Mouse (Mus musculus): ENCODE data around the gene Gsx2. TPM values are rescaled to one million over a fixed set of nuclear protein-coding genes. Genes with fewer than 3 reads are reported as not detected.
A peak's percentile ranks its signal among the peaks of the same experiment; 100 is the strongest.

The Gsx2 gene
- polyA plus RNA-seq, 1 experiment from 2014 or later: not detected

GRCm38 (mm10) chr5:75067125-75067756, 8.2 kb upstream of the Gsx2 start:
- Histone ChIP-seq H3K9ac (ENCODE audit: low read length) (no peak overlapping the region), H3K27me3 (ENCODE audit: control insufficient read depth, insufficient read depth, low read length) (peaks cover 10% of the 10 kb centered on the region; the same call in 1 of the 2 replicates), H3K36me3 (ENCODE audit: control insufficient read depth, insufficient read depth, low read length) (no peaks in the 10 kb centered on the region), H3K9me3 (ENCODE audit: control insufficient read depth, low read length) (no peaks in the 10 kb centered on the region), H3K4me1 (replicated peaks; ENCODE audit: control insufficient read depth, insufficient read depth) (no peaks in the 10 kb centered on the region), H3K4me2 (replicated peaks; ENCODE audit: low read depth) (peak overlapping the region; percentile 70), H3K27ac (replicated peaks) (no peak overlapping the region), H3K4me3 (ENCODE audit: low read depth, low read length) (peak overlapping the region; percentile 44)
- no peak for TF ChIP-seq EP300 (optimal IDR thresholded peaks at IDR 0.05)
- no peak for TF ChIP-seq CTCF (IDR thresholded peaks at IDR 0.05; ENCODE audit: low read depth)
- ATAC-seq (ENCODE audit: low FRiP score, low TSS enrichment) (peak; percentile 40), DNase-seq (ENCODE audit: low spot score) (peak; percentile 67)
- WGBS: 2% methylated on average over 30 of the region's 30 CpGs

GRCm38 (mm10) chr5:75070132-75070531, 5.3 kb upstream of the Gsx2 start:
- DNase-seq (ENCODE audit: low spot score) (no peak), ATAC-seq (ENCODE audit: low FRiP score, low TSS enrichment) (no peak)
- H3K4me2 ChIP-seq (replicated peaks; ENCODE audit: low read depth): no peak overlapping the region
- no peak overlapping the region for H3K9ac ChIP-seq (ENCODE audit: low read length)
- H3K4me1 ChIP-seq (replicated peaks; ENCODE audit: control insufficient read depth, insufficient read depth): no peaks in the 10 kb centered on the region
- no peak for TF ChIP-seq CTCF (IDR thresholded peaks at IDR 0.05; ENCODE audit: low read depth)
- no peak for TF ChIP-seq EP300 (optimal IDR thresholded peaks at IDR 0.05)
- H3K27ac ChIP-seq (replicated peaks): no peak overlapping the region
- H3K9me3 ChIP-seq (ENCODE audit: control insufficient read depth, low read length): no peaks in the 10 kb centered on the region
- peaks cover 26% of the 10 kb centered on the region for H3K27me3 ChIP-seq (ENCODE audit: control insufficient read depth, insufficient read depth, low read length)
- no peaks in the 10 kb centered on the region for H3K36me3 ChIP-seq (ENCODE audit: control insufficient read depth, insufficient read depth, low read length)
- 19% methylated on average over 12 of the region's 13 CpGs for WGBS
- H3K4me3 ChIP-seq (ENCODE audit: low read depth, low read length): no peak overlapping the region

GRCm38 (mm10) chr5:75070656-75071375, 4.6 kb upstream of the Gsx2 start:
- peaks cover 28% of the 10 kb centered on the region for H3K27me3 ChIP-seq (ENCODE audit: control insufficient read depth, insufficient read depth, low read length)
- peak overlapping the region; percentile 8; the same call in 1 of the 2 replicates for H3K4me3 ChIP-seq (ENCODE audit: low read depth, low read length)
- no peaks in the 10 kb centered on the region for H3K4me1 ChIP-seq (replicated peaks; ENCODE audit: control insufficient read depth, insufficient read depth)
- WGBS: 13% methylated on average over 23 of the region's 23 CpGs
- no peak for DNase-seq (ENCODE audit: low spot score)
- no peak for TF ChIP-seq EP300 (optimal IDR thresholded peaks at IDR 0.05)
- no peak for TF ChIP-seq CTCF (IDR thresholded peaks at IDR 0.05; ENCODE audit: low read depth)
- H3K9me3 ChIP-seq (ENCODE audit: control insufficient read depth, low read length): no peaks in the 10 kb centered on the region
- no peak overlapping the region for H3K27ac ChIP-seq (replicated peaks)
- no peak for ATAC-seq (ENCODE audit: low FRiP score, low TSS enrichment)
- no peak overlapping the region for H3K4me2 ChIP-seq (replicated peaks; ENCODE audit: low read depth)
- no peaks in the 10 kb centered on the region for H3K36me3 ChIP-seq (ENCODE audit: control insufficient read depth, insufficient read depth, low read length)
- H3K9ac ChIP-seq (ENCODE audit: low read length): no peak overlapping the region

- Histone ChIP-seq H3K27me3 (ENCODE audit: control insufficient read depth, insufficient read depth, low read length) (peaks cover 37% of the 10 kb centered on the region), H3K4me3 (ENCODE audit: low read depth, low read length) (no peak overlapping the region), H3K9ac (ENCODE audit: low read length) (no peak overlapping the region), H3K4me2 (replicated peaks; ENCODE audit: low read depth) (no peak overlapping the region), H3K27ac (replicated peaks) (no peak overlapping the region), H3K36me3 (ENCODE audit: control insufficient read depth, insufficient read depth, low read length) (no peaks in the 10 kb centered on the region), H3K9me3 (ENCODE audit: control insufficient read depth, low read length) (no peaks in the 10 kb centered on the region), H3K4me1 (replicated peaks; ENCODE audit: control insufficient read depth, insufficient read depth) (no peaks in the 10 kb centered on the region)
- no peak for DNase-seq (ENCODE audit: low spot score)
- WGBS: 7% methylated on average over 10 of the region's 10 CpGs
- TF ChIP-seq CTCF (IDR thresholded peaks at IDR 0.05; ENCODE audit: low read depth) (no peak), EP300 (optimal IDR thresholded peaks at IDR 0.05) (no peak)
- ATAC-seq (ENCODE audit: low FRiP score, low TSS enrichment): no peak
Measured at GRCm38 (mm10) chr5:75071951-75072350, 3.5 kb upstream of the Gsx2 start.

- Histone ChIP-seq H3K4me1 (replicated peaks; ENCODE audit: control insufficient read depth, insufficient read depth) (no peaks in the 10 kb centered on the region), H3K36me3 (ENCODE audit: control insufficient read depth, insufficient read depth, low read length) (no peaks in the 10 kb centered on the region), H3K27me3 (ENCODE audit: control insufficient read depth, insufficient read depth, low read length) (peaks cover 40% of the 10 kb centered on the region), H3K4me3 (ENCODE audit: low read depth, low read length) (no peak overlapping the region), H3K9me3 (ENCODE audit: control insufficient read depth, low read length) (no peaks in the 10 kb centered on the region), H3K4me2 (replicated peaks; ENCODE audit: low read depth) (no peak overlapping the region), H3K9ac (ENCODE audit: low read length) (no peak overlapping the region), H3K27ac (replicated peaks) (no peak overlapping the region)
- 15% methylated on average over 4 of the region's 4 CpGs for WGBS
- no peak for ATAC-seq (ENCODE audit: low FRiP score, low TSS enrichment)
- no peak for DNase-seq (ENCODE audit: low spot score)
- TF ChIP-seq EP300 (optimal IDR thresholded peaks at IDR 0.05) (no peak), CTCF (IDR thresholded peaks at IDR 0.05; ENCODE audit: low read depth) (no peak)
Measured at GRCm38 (mm10) chr5:75072532-75072931, 2.9 kb upstream of the Gsx2 start.

GRCm38 (mm10) chr5:75073167-75073566, 2.2 kb upstream of the Gsx2 start:
- Histone ChIP-seq H3K9me3 (ENCODE audit: control insufficient read depth, low read length) (no peaks in the 10 kb centered on the region), H3K36me3 (ENCODE audit: control insufficient read depth, insufficient read depth, low read length) (no peaks in the 10 kb centered on the region), H3K27ac (replicated peaks) (no peak overlapping the region), H3K4me3 (ENCODE audit: low read depth, low read length) (no peak overlapping the region), H3K4me2 (replicated peaks; ENCODE audit: low read depth) (no peak overlapping the region), H3K27me3 (ENCODE audit: control insufficient read depth, insufficient read depth, low read length) (peaks cover 42% of the 10 kb centered on the region), H3K9ac (ENCODE audit: low read length) (no peak overlapping the region), H3K4me1 (replicated peaks; ENCODE audit: control insufficient read depth, insufficient read depth) (no peaks in the 10 kb centered on the region)
- TF ChIP-seq CTCF (IDR thresholded peaks at IDR 0.05; ENCODE audit: low read depth): no peak
- TF ChIP-seq EP300 (optimal IDR thresholded peaks at IDR 0.05): no peak
- DNase-seq (ENCODE audit: low spot score) (no peak), ATAC-seq (ENCODE audit: low FRiP score, low TSS enrichment) (no peak)
- 32% methylated on average over 1 of the region's 1 CpGs for WGBS
